In genomic region chr5:111725195-111725920, GRCm38 (mm10) we compare ENCODE assay signal across 10 mouse cellular contexts. TPM values are rescaled to one million over a fixed set of nuclear protein-coding genes. Genes with fewer than 3 reads are reported as not detected.
DNase-seq lines count a peak whose midpoint lies in the region; ATAC-seq and TF ChIP-seq lines count a peak whose summit lies in the region.
"Had no signal": no experiment of that assay in that cellular context is flagged by ENCODE, and none has a peak within 500 bp of the region (broad histone marks: within the 10 kb centered on the region; RNA-seq: fewer than 3 reads in every experiment).

No protein-coding gene starts in this region.

- H3K27ac ChIP-seq in forebrain, postnatal 0 days (ENCODE audit: low read depth, low read length): peak overlapping the region; percentile 91
- no peak overlapping the region for H3K27ac ChIP-seq in kidney, embryonic 15.5 days
- peak overlapping the region; percentile 64 for H3K27ac ChIP-seq in neural tube, embryonic 12.5 days

- no peaks in the 10 kb centered on the region for H3K27me3 ChIP-seq in forebrain, postnatal 0 days (ENCODE audit: insufficient read depth, low read length)
- peaks cover 48% of the 10 kb centered on the region for H3K27me3 ChIP-seq in kidney, embryonic 15.5 days
- H3K27me3 ChIP-seq in neural tube, embryonic 12.5 days (replicated peaks): no peaks in the 10 kb centered on the region; the same call in 1 of the 2 replicates

- 10% methylated on average over 22 of the region's 22 CpGs for WGBS in forebrain, postnatal 0 days
- 23% methylated on average over 22 of the region's 22 CpGs for WGBS in kidney, embryonic 15.5 days
- WGBS in neural tube, embryonic 12.5 days: 24% methylated on average over 22 of the region's 22 CpGs

- TF ChIP-seq CTCF in forebrain, postnatal 0 days (IDR thresholded peaks at IDR 0.05; ENCODE audit: low read depth): no peak

- peaks cover 28% of the 10 kb centered on the region for H3K4me1 ChIP-seq in forebrain, postnatal 0 days (ENCODE audit: insufficient read depth)
- peaks cover 14% of the 10 kb centered on the region for H3K4me1 ChIP-seq in kidney, embryonic 15.5 days
- H3K4me1 ChIP-seq in neural tube, embryonic 12.5 days: peaks cover 33% of the 10 kb centered on the region

- peak; percentile 72 for ATAC-seq in forebrain, postnatal 0 days
- ATAC-seq in kidney, embryonic 15.5 days (replicated peaks; ENCODE audit: low FRiP score): no peak
- peak; percentile 75 for ATAC-seq in neural tube, embryonic 12.5 days (ENCODE audit: low FRiP score, low read depth)

- H3K4me2 ChIP-seq in forebrain, postnatal 0 days (ENCODE audit: low read depth): peak overlapping the region; percentile 41
- peak overlapping the region; percentile 37 for H3K4me2 ChIP-seq in kidney, embryonic 15.5 days
- H3K4me2 ChIP-seq in neural tube, embryonic 12.5 days (replicated peaks): peak overlapping the region; percentile 18

- peak overlapping the region; percentile 39; the same call in 1 of the 2 replicates for H3K9ac ChIP-seq in forebrain, postnatal 0 days
- H3K9ac ChIP-seq in kidney, embryonic 15.5 days: no peak overlapping the region
- H3K9ac ChIP-seq in neural tube, embryonic 12.5 days: no peak overlapping the region

- DNase-seq in lung, postnatal 10 days: peak; percentile 21
- no peak for DNase-seq in lung, postnatal 36 days
- DNase-seq in forebrain, postnatal 0 days: peak; percentile 83
- no peak for DNase-seq in frontal cortex, postnatal 14 days (ENCODE audit: low spot score in 2 of 2)
- no peak for DNase-seq in gastrocnemius, adult 8-10 months (ENCODE audit: low spot score in 2 of 2)
- DNase-seq in gastrocnemius, adult 18-20 months (ENCODE audit: low spot score): no peak

- no peaks in the 10 kb centered on the region for H3K36me3 ChIP-seq in forebrain, postnatal 0 days (ENCODE audit: insufficient read depth)
- H3K36me3 ChIP-seq in kidney, embryonic 15.5 days: no peaks in the 10 kb centered on the region
- H3K36me3 ChIP-seq in neural tube, embryonic 12.5 days: no peaks in the 10 kb centered on the region

- no peaks in the 10 kb centered on the region; the same call in 1 of the 2 replicates for H3K9me3 ChIP-seq in forebrain, postnatal 0 days (ENCODE audit: low read length)
- 0 out of 2 replicates have a peak, but pooled peaks cover 6% of the 10 kb centered on the region for H3K9me3 ChIP-seq in kidney, embryonic 15.5 days (replicated peaks)
- peaks cover 4% of the 10 kb centered on the region for H3K9me3 ChIP-seq in neural tube, embryonic 12.5 days

- H3K4me3 ChIP-seq in forebrain, postnatal 0 days (ENCODE audit: low read depth, low read length): no peak overlapping the region
- no peak overlapping the region for H3K4me3 ChIP-seq in kidney, embryonic 15.5 days (replicated peaks)
- H3K4me3 ChIP-seq in neural tube, embryonic 12.5 days: no peak overlapping the region; the same call in 1 of the 2 replicates

RNA-seq across cellular contexts. Expression of gene Gm26897, which starts 8.4 kb away (rescaled TPM):
- not detected in 2 replicates for total RNA-seq in forebrain, postnatal 0 days (2014; rRNA removed)
- polyA plus RNA-seq in forebrain, postnatal 0 days (2015; fragmentation: Nextera tagmentation; extraction: Ambion mirVana): not detected in 2 replicates
- not detected in 2 replicates for polyA plus RNA-seq in kidney, embryonic 15.5 days (2015; fragmentation: Nextera tagmentation; extraction: Ambion mirVana)
- not detected in 2 replicates for polyA plus RNA-seq in neural tube, embryonic 12.5 days (2016; fragmentation: Nextera tagmentation; extraction: Ambion mirVana)
- not detected for total RNA-seq in gastrocnemius, adult 8-10 months (2022)
- total RNA-seq in gastrocnemius, adult 18-20 months (2021): not detected
- total RNA-seq: common myeloid progenitor, adult 5-6 weeks had no signal
- polyA plus RNA-seq: stomach, embryonic 14.5 days had no signal

Comparison
In these comparisons a context has a peak if more than half of its experiments do, and no peak if none do; other contexts are left out.
1. DNase-seq: peak in lung, postnatal 10 days (single experiment) and forebrain, postnatal 0 days (single experiment); none in lung, postnatal 36 days (single experiment), frontal cortex, postnatal 14 days (0 of 2), gastrocnemius, adult 8-10 months (0 of 2) and gastrocnemius, adult 18-20 months (single experiment).
2. Peak in every context shown above with its lines, with median percentiles within 50 percentile points of each other: H3K4me2 ChIP-seq.